Mouse (Mus musculus) kidney, adult 2 months (tissue): Measurements from ENCODE around the gene Rgs18.

ENCODE experiments used
- CTCF ChIP-seq: fragments of 200-500 bp; conservative IDR thresholded peaks from 2 replicates; pipeline ENCODE4 v1.5.1; 2011; ENCODE audit warnings: low read depth, mild to moderate bottlenecking, control low read depth, low read length, moderate library complexity, mixed read lengths; ENCODE audit not compliant: insufficient read depth, insufficient read length
- POLR2A ChIP-seq: fragments of 200-500 bp; IDR thresholded peaks from one replicate; pipeline ENCODE4 v1.6.1; 2011; ENCODE audit warnings: low read depth, low read length, control low read depth

DNA sequence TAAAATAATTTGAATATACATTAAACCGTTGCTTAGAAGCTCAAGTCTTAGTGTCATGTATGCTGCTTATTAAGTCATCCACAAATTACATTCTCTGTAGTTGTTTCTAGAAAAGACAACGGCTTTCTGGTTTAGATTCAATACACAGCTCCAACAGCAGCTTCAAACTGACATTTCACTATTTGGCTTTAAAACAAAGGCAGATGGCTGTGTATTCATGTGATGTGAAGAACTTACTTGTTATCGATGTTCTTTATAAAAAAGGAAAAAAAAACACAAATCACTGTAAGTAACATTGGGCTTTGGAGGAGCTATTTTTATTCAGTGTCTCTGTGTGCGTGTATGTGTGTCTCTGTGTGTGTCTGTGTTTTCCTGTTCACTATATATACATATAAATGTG lies 54.5 kb downstream of the Rgs18 start:
- TF ChIP-seq CTCF (no peak), POLR2A (no peak)
